Mouse (Mus musculus) small intestine, adult 2 months (tissue): ENCODE data around the gene Bhlhe40. TPM values are rescaled to one million over a fixed set of nuclear protein-coding genes. Genes with fewer than 3 reads are reported as not detected.

Source experiments
- H3K27ac ChIP-seq: fragments of 200-500 bp; 2 replicates; pipeline ENCODE4 v1.5.1; 2012; ENCODE audit warnings: low read depth, low read length, control low read depth, inconsistent platforms; ENCODE audit not compliant: insufficient read depth
- H3K27me3 ChIP-seq: fragments of 200-500 bp; 2 replicates; pipeline ENCODE4 v1.6.1; 2012; ENCODE audit warnings: mild to moderate bottlenecking, moderate library complexity, low read length, inconsistent platforms; ENCODE audit not compliant: control insufficient read depth, insufficient read depth
- H3K36me3 ChIP-seq: fragments of 200-500 bp; 2 replicates; pipeline ENCODE4 v1.6.1; 2012; ENCODE audit warnings: mild to moderate bottlenecking, low read length, control low read depth, inconsistent platforms; ENCODE audit not compliant: control insufficient read depth, insufficient read depth
- H3K4me1 ChIP-seq: fragments of 200-500 bp; 2 replicates; pipeline ENCODE4 v1.6.1; 2012; ENCODE audit warnings: low read length, inconsistent platforms, mixed read lengths; ENCODE audit not compliant: control insufficient read depth, insufficient read depth, insufficient read length
- H3K4me3 ChIP-seq: fragments of 200-500 bp; 2 replicates; pipeline ENCODE4 v1.5.1; 2012; ENCODE audit warnings: low read depth, mild to moderate bottlenecking, control low read depth, inconsistent platforms, low read length, moderate library complexity
- CTCF ChIP-seq: fragments of 200-500 bp; IDR thresholded peaks from 2 replicates; pipeline ENCODE4 v1.5.1; 2012; ENCODE audit warnings: low read depth, mild to moderate bottlenecking, control low read depth, inconsistent platforms, low read length, moderate library complexity, mixed read lengths; ENCODE audit not compliant: insufficient replicate concordance, insufficient read length; ENCODE audit errors: extremely low read depth
- POLR2A ChIP-seq: fragments of 200-500 bp; IDR thresholded peaks from 2 replicates; pipeline ENCODE4 v1.6.1; 2012; ENCODE audit warnings: low read depth, mild to moderate bottlenecking, control low read depth, inconsistent platforms, low read length, moderate library complexity
- WGBS: fragments of 180-500 bp; shearing (Covaris S2); methylation state at CpG from one replicate; pipeline ENCODE4 v1.1.7; 2018; 5-methylcytosine and 5-hydroxymethylcytosine counted together
- polyA plus RNA-seq: library from polyadenylated mRNA; depleted of rRNA; stranded (reverse); fragments of >200 nt; gene quantifications from 2 replicates; pipeline ENCODE4 v1.2.3, GENCODE M21; 2012; rRNA removed

Gene Bhlhe40
- polyA plus RNA-seq, 1 experiment, result 22.2 TPM

DNA sequence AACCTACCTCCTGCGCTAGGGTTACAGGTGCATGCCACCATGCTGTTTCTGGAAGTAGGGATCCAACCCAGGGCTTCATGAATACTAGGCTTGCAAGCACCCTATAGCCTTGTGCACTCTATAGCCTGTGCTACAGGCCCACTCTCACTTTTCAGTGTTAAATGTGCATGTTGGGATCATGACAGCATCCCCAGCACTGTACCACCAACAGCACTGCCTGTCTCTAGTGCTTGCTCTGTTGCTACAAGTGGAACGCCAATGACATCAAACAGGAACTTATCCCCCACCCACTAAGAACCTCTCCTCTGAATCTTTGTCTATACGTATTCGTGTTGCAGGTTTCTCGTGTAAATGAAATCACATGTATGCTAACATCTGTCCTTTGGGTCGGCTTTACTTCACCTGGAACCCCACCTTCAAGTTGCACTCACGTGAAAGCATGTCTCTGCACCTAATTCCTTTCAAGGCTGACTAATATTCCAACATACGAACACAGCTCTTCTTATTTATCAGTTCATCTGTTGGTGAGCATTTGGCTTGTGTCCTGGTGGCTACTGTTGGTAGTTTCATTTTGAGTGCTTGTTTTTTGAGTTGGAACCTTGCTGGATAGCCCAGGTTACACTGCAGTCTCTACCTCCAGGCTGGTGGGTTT, 46.7 kb downstream of the Bhlhe40 start:
- 81% methylated on average over 8 of the region's 8 CpGs for WGBS
- Histone ChIP-seq H3K4me3 (no peak overlapping the region), H3K4me1 (peaks cover 20% of the 10 kb centered on the region), H3K27ac (no peak overlapping the region), H3K27me3 (no peaks in the 10 kb centered on the region), H3K36me3 (no peaks in the 10 kb centered on the region)
- TF ChIP-seq POLR2A, result no peak
- no peak for TF ChIP-seq CTCF

DNA sequence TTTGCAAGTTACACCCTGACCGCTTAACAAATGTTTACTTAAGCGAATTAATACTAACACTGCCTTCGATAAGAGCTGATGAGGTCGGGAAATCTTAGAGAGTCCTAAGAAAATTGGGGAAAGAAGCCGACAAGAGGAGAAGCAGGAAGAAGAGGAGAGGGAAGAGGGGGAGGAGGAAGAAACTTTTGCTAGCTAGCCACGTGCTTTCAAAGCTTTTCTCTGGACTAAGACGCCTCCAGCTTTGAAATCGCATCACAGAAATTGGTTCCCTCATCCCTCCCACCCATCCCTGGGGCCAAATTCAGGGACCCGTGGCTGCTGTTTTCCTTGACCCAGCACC, 48.7 kb downstream of the Bhlhe40 start:
- no peaks in the 10 kb centered on the region for H3K27me3 ChIP-seq
- H3K27ac ChIP-seq, result peak overlapping the region; percentile 53
- H3K36me3 ChIP-seq, result no peaks in the 10 kb centered on the region
- H3K4me1 ChIP-seq, result peaks cover 18% of the 10 kb centered on the region
- TF ChIP-seq POLR2A (no peak), CTCF (no peak)
- WGBS, result 6% methylated on average over 9 of the region's 9 CpGs
- peak overlapping the region; percentile 52 for H3K4me3 ChIP-seq

DNA sequence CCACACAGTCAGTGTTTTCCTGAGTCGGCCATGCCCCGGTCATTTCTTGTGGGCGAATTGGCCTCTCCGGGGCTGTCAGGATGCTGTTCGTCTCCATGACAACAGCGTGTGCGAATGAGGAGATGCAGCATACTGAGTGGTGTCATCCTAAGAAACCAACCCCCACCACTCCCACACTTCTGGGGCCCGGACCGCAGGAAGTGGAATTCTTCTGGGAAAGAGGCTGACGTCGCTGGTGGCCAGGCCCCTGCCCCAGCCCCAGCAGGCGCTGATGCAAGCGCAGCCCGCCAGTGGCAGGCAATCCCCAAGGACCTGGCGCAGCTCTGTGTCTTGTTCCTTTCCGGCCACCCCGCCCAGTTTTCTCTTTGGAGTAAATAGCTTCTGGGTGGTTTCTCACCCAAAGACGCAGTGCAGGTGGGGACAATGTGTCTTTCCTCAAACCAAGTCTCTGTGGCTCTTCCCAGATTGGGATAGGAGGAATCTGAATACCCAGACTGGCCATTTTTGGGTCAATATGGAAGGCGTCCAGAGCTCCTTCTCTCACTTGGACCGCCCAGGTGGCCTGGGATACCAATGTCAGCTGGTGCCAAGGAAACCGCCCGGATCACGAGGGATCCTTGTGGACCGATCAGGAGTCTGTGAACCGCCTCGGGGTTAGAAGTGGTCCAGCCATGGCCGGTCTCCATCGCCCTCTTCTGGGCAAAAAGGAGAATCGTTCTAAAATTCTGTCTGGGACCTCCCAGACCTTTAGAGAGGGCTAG, 49.2 kb downstream of the Bhlhe40 start:
- TF ChIP-seq CTCF (peak; percentile 94), POLR2A (0 out of 2 replicates have a peak, but pooled peaks have one; percentile 33)
- Histone ChIP-seq H3K27me3 (no peaks in the 10 kb centered on the region), H3K4me3 (peak overlapping the region; percentile 52), H3K4me1 (peaks cover 16% of the 10 kb centered on the region), H3K27ac (peak overlapping the region; percentile 53), H3K36me3 (no peaks in the 10 kb centered on the region)
- under 1% methylated on average over 29 of the region's 29 CpGs for WGBS

DNA sequence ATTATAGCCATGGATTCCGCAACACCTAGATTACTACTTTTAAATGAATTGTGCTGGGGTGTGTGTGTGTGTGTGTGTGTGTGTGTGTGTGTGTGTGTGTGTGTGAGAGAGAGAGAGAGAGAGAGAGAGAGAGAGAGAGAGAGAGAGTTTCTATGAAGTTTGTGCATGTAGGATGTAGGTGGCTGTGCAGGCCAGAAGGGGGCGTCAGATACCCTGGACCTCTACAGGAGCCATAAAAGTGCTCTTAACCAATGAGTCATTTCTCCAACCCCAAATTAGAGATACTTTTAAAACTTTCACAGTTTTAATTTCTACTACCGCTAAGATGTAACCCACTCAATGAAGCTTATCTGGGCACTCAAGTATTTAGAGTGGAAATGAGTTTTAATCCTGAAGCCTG, 50.2 kb downstream of the Bhlhe40 start:
- TF ChIP-seq POLR2A (no peak), CTCF (0 out of 2 replicates have a peak, but pooled peaks have one; percentile 18)
- no peak overlapping the region for H3K27ac ChIP-seq
- H3K4me3 ChIP-seq, result no peak overlapping the region
- H3K36me3 ChIP-seq, result no peaks in the 10 kb centered on the region
- peaks cover 13% of the 10 kb centered on the region for H3K4me1 ChIP-seq
- H3K27me3 ChIP-seq, result no peaks in the 10 kb centered on the region
- 71% methylated on average over 3 of the region's 3 CpGs for WGBS

DNA sequence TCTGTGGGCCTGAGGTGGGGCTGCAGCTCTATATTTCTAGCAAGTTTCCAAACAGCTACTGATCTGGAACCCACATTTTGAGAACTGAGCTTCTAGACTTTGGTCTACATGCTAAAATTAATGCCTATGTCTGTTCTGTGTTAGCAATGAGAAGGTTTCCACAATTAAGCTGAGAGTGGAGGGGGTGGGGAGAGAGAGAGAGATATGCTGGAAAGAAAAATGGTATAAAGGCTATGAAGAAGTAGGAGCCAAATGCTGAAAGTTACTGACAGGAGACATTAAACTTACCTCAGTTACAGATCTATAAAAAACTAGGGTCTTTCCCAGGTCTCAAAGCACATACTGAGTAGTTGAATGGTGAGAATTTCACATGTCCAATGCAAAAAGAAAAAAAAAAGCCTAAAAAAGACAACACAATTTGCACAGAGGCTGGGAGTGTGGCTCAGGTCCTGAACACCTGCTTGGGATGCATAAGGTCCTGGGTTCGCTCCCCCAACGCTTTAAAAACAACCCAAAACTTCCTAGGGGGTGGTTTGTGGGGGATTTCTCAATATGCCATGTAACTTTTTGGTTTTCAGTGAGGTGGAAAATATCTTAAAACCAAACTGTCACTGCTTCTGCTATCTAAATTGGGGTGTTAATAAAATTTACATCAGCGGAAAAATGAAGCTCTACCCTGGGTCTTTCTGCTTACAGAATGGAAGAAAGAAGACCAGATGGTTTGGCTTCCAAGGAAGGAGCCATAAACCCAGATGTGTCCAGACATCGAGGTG, 50.9 kb downstream of the Bhlhe40 start:
- Histone ChIP-seq H3K27me3 (no peaks in the 10 kb centered on the region), H3K4me3 (no peak overlapping the region), H3K27ac (no peak overlapping the region), H3K36me3 (no peaks in the 10 kb centered on the region), H3K4me1 (peaks cover 10% of the 10 kb centered on the region; the same call in 1 of the 2 replicates)
- TF ChIP-seq POLR2A, result no peak
- TF ChIP-seq CTCF, result no peak
- 77% methylated on average over 4 of the region's 4 CpGs for WGBS

DNA sequence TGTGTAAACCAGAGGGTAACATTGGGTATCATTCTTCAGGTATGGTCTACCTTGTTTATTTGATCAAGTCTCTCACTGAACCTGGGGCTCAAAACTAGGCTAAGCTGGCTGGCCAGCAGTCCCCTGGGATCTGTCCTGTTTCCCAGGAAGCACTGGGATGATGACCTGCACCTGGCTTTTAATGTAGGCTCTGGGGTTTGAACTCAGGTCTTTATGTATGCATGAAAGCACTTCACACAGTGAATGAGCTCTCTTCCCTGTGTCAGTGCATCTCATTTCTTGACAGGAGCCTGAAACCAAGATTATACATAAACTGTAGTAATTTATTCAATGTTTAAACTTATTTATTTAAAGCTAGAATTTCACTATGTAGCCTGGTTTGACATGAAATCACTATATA, 51.7 kb downstream of the Bhlhe40 start:
- no peak for TF ChIP-seq POLR2A
- no peak for TF ChIP-seq CTCF
- H3K27me3 ChIP-seq, result no peaks in the 10 kb centered on the region
- H3K4me1 ChIP-seq, result peaks cover 10% of the 10 kb centered on the region; the same call in 1 of the 2 replicates
- no peak overlapping the region for H3K27ac ChIP-seq
- H3K36me3 ChIP-seq, result no peaks in the 10 kb centered on the region
- no peak overlapping the region for H3K4me3 ChIP-seq

DNA sequence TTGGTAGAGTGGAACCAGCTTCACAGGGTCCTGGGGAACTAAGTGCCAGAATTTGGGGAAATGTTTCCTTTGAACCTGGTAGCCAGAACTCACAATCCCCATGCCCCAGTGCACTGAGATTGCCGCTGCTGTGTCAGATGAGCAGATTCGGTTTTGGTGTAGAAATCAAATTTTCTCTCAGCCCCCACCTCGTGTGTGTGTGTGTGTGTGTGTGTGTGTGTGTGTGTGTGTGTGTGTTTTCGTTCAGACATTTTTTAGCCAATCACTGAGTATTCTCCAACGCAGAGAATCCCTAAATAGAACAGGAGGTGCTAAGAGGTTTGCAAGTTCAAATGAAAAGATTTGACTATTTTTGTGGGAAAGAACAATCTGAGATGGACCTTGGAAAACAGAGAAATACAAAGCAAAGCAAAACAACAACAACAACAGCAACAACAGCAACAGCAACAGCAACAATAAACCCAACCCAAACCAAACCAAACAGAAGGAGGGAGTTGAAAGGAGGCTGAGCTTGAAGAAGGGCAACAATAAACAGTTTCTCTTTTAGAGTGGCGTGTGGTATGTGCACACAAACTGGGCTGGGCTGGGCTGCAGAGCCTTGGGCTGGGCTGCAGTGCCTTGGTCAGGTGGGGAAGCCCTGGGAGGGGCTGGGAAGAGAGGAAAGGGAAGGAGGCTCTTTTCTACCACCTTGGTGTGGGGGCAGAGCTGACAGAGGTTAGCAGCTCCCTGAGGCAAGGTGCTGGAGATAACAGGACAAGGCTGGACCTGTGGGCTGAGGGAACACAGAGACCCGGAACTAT, 52.9 kb downstream of the Bhlhe40 start:
- no peaks in the 10 kb centered on the region for H3K27me3 ChIP-seq
- peaks cover 13% of the 10 kb centered on the region; the same call in 1 of the 2 replicates for H3K4me1 ChIP-seq
- no peak overlapping the region for H3K4me3 ChIP-seq
- no peaks in the 10 kb centered on the region for H3K36me3 ChIP-seq
- no peak overlapping the region for H3K27ac ChIP-seq
- TF ChIP-seq POLR2A (no peak), CTCF (no peak)
- WGBS, result 52% methylated on average over 7 of the region's 7 CpGs

Other genes starting within 250 kb of the Bhlhe40 start
- 6.3 and 9.6 TPM in 2 replicates for gene Arl8b, start 122.5 kb downstream of the Bhlhe40 start, polyA plus RNA-seq
- 30.8 and 55.9 TPM in 2 replicates for gene Edem1, start 168.0 kb downstream of the Bhlhe40 start, polyA plus RNA-seq